Comparison of ENCODE assay signal across 31 mouse cellular contexts in genomic region chr10:89103594-89103993, GRCm38 (mm10).
DNase-seq lines count a peak whose midpoint lies in the region; ATAC-seq lines count a peak whose summit lies in the region.
"Had no signal": no experiment of that assay in that cellular context is flagged by ENCODE, and none has a peak within 500 bp of the region (broad histone marks: within the 10 kb centered on the region; RNA-seq: fewer than 3 reads in every experiment).

No protein-coding gene starts in this region.

- no peak overlapping the region for H3K9ac ChIP-seq in hindbrain, embryonic 14.5 days
- H3K9ac ChIP-seq in hindbrain, embryonic 11.5 days (ENCODE audit: low read depth, low read length) = no peak overlapping the region
- H3K9ac ChIP-seq: embryonic facial prominence, embryonic 12.5 days; liver, embryonic 13.5 days; neural tube, embryonic 15.5 days had no signal

- no peaks in the 10 kb centered on the region for H3K4me1 ChIP-seq in hindbrain, embryonic 14.5 days (replicated peaks; ENCODE audit: control insufficient read depth, insufficient read depth, low read length)
- no peaks in the 10 kb centered on the region for H3K4me1 ChIP-seq in hindbrain, embryonic 11.5 days (replicated peaks; ENCODE audit: control insufficient read depth, insufficient read depth, low read length)
- H3K4me1 ChIP-seq: embryonic facial prominence, embryonic 12.5 days; hindbrain, embryonic 10.5 days; liver, embryonic 13.5 days had no signal

- no peaks in the 10 kb centered on the region for H3K9me3 ChIP-seq in hindbrain, embryonic 14.5 days (ENCODE audit: control insufficient read depth, low read length)
- no peaks in the 10 kb centered on the region for H3K9me3 ChIP-seq in hindbrain, embryonic 11.5 days (ENCODE audit: control insufficient read depth, low read length)
- H3K9me3 ChIP-seq: embryonic facial prominence, embryonic 12.5 days; hindbrain, embryonic 10.5 days; liver, embryonic 13.5 days; neural tube, embryonic 15.5 days had no signal

- H3K4me2 ChIP-seq in hindbrain, embryonic 14.5 days (replicated peaks) = no peak overlapping the region
- no peak overlapping the region for H3K4me2 ChIP-seq in hindbrain, embryonic 11.5 days (replicated peaks; ENCODE audit: low read depth, low read length)
- H3K4me2 ChIP-seq: embryonic facial prominence, embryonic 12.5 days; liver, embryonic 13.5 days; neural tube, embryonic 15.5 days had no signal

- ATAC-seq in frontal cortex, adult (ENCODE audit: low TSS enrichment) = peak; percentile 50
- peak; percentile 53; the same call in 1 of the 2 replicates for ATAC-seq in hindbrain, embryonic 14.5 days (ENCODE audit: low FRiP score)
- ATAC-seq in hindbrain, embryonic 11.5 days (ENCODE audit: low FRiP score) = no peak
- ATAC-seq: forebrain, embryonic 14.5 days; intestine, postnatal 0 days had no signal

- H3K27ac ChIP-seq in hindbrain, embryonic 14.5 days = no peak overlapping the region
- H3K27ac ChIP-seq in hindbrain, embryonic 11.5 days (ENCODE audit: low read depth, low read length) = no peak overlapping the region
- H3K27ac ChIP-seq: embryonic facial prominence, embryonic 12.5 days; gastrocnemius, adult 2 months; heart, adult 2 months; hindbrain, embryonic 10.5 days; liver, embryonic 13.5 days; macrophage; neural tube, embryonic 15.5 days; stomach, postnatal 0 days had no signal

- DNase-seq in frontal cortex, postnatal 10 days (ENCODE audit: low spot score in 2 of 2) = no peak
- no peak for DNase-seq in hindbrain, embryonic 14.5 days (ENCODE audit: low spot score)
- DNase-seq in hindbrain, embryonic 11.5 days (ENCODE audit: low spot score) = no peak
- DNase-seq in layer of hippocampus, adult 9-11 months = peak; percentile 76
- DNase-seq in layer of hippocampus, adult 9-10 months (ENCODE audit: low spot score) = no peak
- peak; percentile 75 for DNase-seq in Muller cell, postnatal 12 days (ENCODE audit: inconsistent ontology term)
- DNase-seq in spleen, postnatal 10 days (ENCODE audit: low spot score in 2 of 2) = no peak
- DNase-seq: adrenal gland, postnatal 25 days; cerebellum, postnatal 36 days; embryo, embryonic 11 days; gastrocnemius, adult 2 months; gastrocnemius, postnatal 36 days; kidney, adult 9 months; kidney, postnatal 10 days; left cerebral cortex, postnatal 4 days; liver, embryonic 13.5 days; lung, adult 2 months; lung, postnatal 10 days; midbrain, embryonic 14.5 days; retina, postnatal 1 day; spleen, adult 18-20 months; thymus, postnatal 4 days had no signal

- H3K27me3 ChIP-seq in hindbrain, embryonic 14.5 days (ENCODE audit: control insufficient read depth, insufficient read depth, low read length) = no peaks in the 10 kb centered on the region
- H3K27me3 ChIP-seq in hindbrain, embryonic 11.5 days (ENCODE audit: control insufficient read depth, insufficient read depth, low read length) = no peaks in the 10 kb centered on the region
- H3K27me3 ChIP-seq: embryonic facial prominence, embryonic 12.5 days; liver, embryonic 13.5 days; neural tube, embryonic 15.5 days had no signal

- 56% methylated on average over 2 of the region's 2 CpGs for WGBS in hindbrain, embryonic 14.5 days
- WGBS in hindbrain, embryonic 11.5 days = 67% methylated on average over 2 of the region's 2 CpGs

- no peak overlapping the region for H3K4me3 ChIP-seq in hindbrain, embryonic 14.5 days (replicated peaks; ENCODE audit: low read length)
- H3K4me3 ChIP-seq in hindbrain, embryonic 11.5 days (ENCODE audit: low read depth, low read length) = no peak overlapping the region
- H3K4me3 ChIP-seq: embryonic facial prominence, embryonic 12.5 days; gastrocnemius, adult 2 months; heart, adult 2 months; hindbrain, embryonic 10.5 days; liver, embryonic 13.5 days; neural tube, embryonic 15.5 days had no signal

- H3K36me3 ChIP-seq in hindbrain, embryonic 14.5 days (replicated peaks; ENCODE audit: control insufficient read depth, insufficient read depth) = no peaks in the 10 kb centered on the region
- no peaks in the 10 kb centered on the region for H3K36me3 ChIP-seq in hindbrain, embryonic 11.5 days (ENCODE audit: control insufficient read depth, insufficient read depth, low read length)
- H3K36me3 ChIP-seq: embryonic facial prominence, embryonic 12.5 days; hindbrain, embryonic 10.5 days; liver, embryonic 13.5 days; neural tube, embryonic 15.5 days had no signal

Comparison
In these comparisons a context has a peak if more than half of its experiments do, and no peak if none do; other contexts are left out.
1. DNase-seq: peak in layer of hippocampus, adult 9-11 months (single experiment) and Muller cell, postnatal 12 days (single experiment); none in frontal cortex, postnatal 10 days (0 of 2), hindbrain, embryonic 14.5 days (single experiment), hindbrain, embryonic 11.5 days (single experiment), layer of hippocampus, adult 9-10 months (single experiment) and spleen, postnatal 10 days (0 of 2).